Mouse (Mus musculus): ENCODE data around the gene Klhl3. TPM values are rescaled to one million over a fixed set of nuclear protein-coding genes. Genes with fewer than 3 reads are reported as not detected.

The Klhl3 gene
- polyA plus RNA-seq, 1 experiment from 2014 or later = 3.2 TPM

GRCm38 (mm10) chr13:58011526-58011925, 101.9 kb downstream of the Klhl3 start:
- Histone ChIP-seq H3K4me1 (no peaks in the 10 kb centered on the region; the same call in 1 of the 2 replicates), H3K36me3 (no peaks in the 10 kb centered on the region), H3K4me2 (no peak overlapping the region), H3K27me3 (replicated peaks) (no peaks in the 10 kb centered on the region), H3K9me3 (no peaks in the 10 kb centered on the region), H3K27ac (no peak overlapping the region), H3K4me3 (replicated peaks) (no peak overlapping the region), H3K9ac (no peak overlapping the region)
- no peak for ATAC-seq (ENCODE audit: insufficient read depth, low FRiP score, low read depth)
- WGBS = 65% methylated on average over 2 of the region's 2 CpGs

GRCm38 (mm10) chr13:58010416-58010815, 103.0 kb downstream of the Klhl3 start:
- Histone ChIP-seq H3K4me1 (no peaks in the 10 kb centered on the region; the same call in 1 of the 2 replicates), H3K4me2 (no peak overlapping the region), H3K9ac (no peak overlapping the region), H3K4me3 (replicated peaks) (no peak overlapping the region), H3K9me3 (no peaks in the 10 kb centered on the region), H3K27ac (no peak overlapping the region), H3K36me3 (no peaks in the 10 kb centered on the region), H3K27me3 (replicated peaks) (no peaks in the 10 kb centered on the region)
- WGBS = 87% methylated on average over 7 of the region's 7 CpGs
- no peak for ATAC-seq (ENCODE audit: insufficient read depth, low FRiP score, low read depth)

GRCm38 (mm10) chr13:58009275-58009674, 104.1 kb downstream of the Klhl3 start:
- Histone ChIP-seq H3K36me3 (no peaks in the 10 kb centered on the region), H3K4me1 (no peaks in the 10 kb centered on the region; the same call in 1 of the 2 replicates), H3K27me3 (replicated peaks) (no peaks in the 10 kb centered on the region), H3K9me3 (no peaks in the 10 kb centered on the region), H3K4me2 (no peak overlapping the region), H3K4me3 (replicated peaks) (no peak overlapping the region), H3K27ac (no peak overlapping the region), H3K9ac (no peak overlapping the region)
- 78% methylated on average over 13 of the region's 13 CpGs for WGBS
- no peak for ATAC-seq (ENCODE audit: insufficient read depth, low FRiP score, low read depth)

DNA sequence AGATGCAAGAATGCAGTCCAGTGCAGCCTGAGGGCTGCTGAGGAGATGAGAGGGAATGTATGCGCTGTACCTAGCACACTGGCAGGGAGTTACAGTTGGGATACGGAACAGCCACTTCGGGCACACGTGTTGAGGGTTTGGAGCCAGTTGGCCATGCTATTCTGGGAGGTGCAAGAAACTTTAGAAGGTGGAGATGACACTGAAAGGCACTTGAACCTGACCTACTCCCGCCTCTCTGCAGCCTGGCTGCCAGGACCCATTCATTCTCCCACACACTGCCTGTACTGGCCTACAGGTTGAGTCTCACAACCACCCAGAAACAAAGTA, 105.4 kb downstream of the Klhl3 start:
- Histone ChIP-seq H3K4me3 (replicated peaks) (no peak overlapping the region), H3K9me3 (no peaks in the 10 kb centered on the region), H3K4me1 (no peaks in the 10 kb centered on the region; the same call in 1 of the 2 replicates), H3K27ac (0 out of 2 replicates have a peak overlapping the region, but pooled peaks have one; percentile 22), H3K36me3 (no peaks in the 10 kb centered on the region), H3K9ac (no peak overlapping the region), H3K27me3 (replicated peaks) (no peaks in the 10 kb centered on the region), H3K4me2 (no peak overlapping the region)
- no peak for ATAC-seq (ENCODE audit: insufficient read depth, low FRiP score, low read depth)
- WGBS = 85% methylated on average over 5 of the region's 5 CpGs

GRCm38 (mm10) chr13:58007256-58008037, 105.9 kb downstream of the Klhl3 start:
- 0 out of 2 replicates have a peak overlapping the region, but pooled peaks have one; percentile 22 for H3K27ac ChIP-seq
- H3K9ac ChIP-seq = no peak overlapping the region
- 0 out of 2 replicates have a peak overlapping the region, but pooled peaks have one; percentile 23 for H3K4me2 ChIP-seq
- no peak overlapping the region for H3K4me3 ChIP-seq (replicated peaks)
- 39% methylated on average over 16 of the region's 16 CpGs for whole genome bisulfite sequencing
- ATAC-seq (ENCODE audit: insufficient read depth, low FRiP score, low read depth) = no peak
- H3K4me1 ChIP-seq = no peaks in the 10 kb centered on the region; the same call in 1 of the 2 replicates
- H3K36me3 ChIP-seq = no peaks in the 10 kb centered on the region
- H3K9me3 ChIP-seq = no peaks in the 10 kb centered on the region
- no peaks in the 10 kb centered on the region for H3K27me3 ChIP-seq (replicated peaks)

DNA sequence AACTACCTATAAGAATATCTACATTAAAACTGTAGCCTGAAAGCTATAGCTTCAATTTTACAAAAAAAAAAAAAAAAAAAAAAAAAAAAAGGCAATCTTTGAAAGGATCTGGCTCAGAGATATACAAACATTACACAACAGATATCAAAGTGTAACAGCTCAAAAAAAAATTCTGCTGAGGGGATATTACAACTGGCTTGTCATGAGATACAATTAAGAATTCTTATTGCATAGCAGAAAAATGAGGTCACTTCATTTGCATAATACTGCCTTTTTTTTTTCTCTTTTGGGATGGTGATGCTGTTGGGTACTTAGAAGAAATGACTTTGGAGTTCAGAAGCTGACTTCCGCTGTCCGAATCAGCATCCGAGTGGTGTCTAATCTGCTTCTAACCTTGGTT, 111.6 kb downstream of the Klhl3 start:
- 89% methylated on average over 3 of the region's 3 CpGs for WGBS
- Histone ChIP-seq H3K4me3 (replicated peaks) (no peak overlapping the region), H3K9ac (no peak overlapping the region), H3K4me2 (no peak overlapping the region), H3K27me3 (replicated peaks) (no peaks in the 10 kb centered on the region), H3K4me1 (no peaks in the 10 kb centered on the region; the same call in 1 of the 2 replicates), H3K27ac (no peak overlapping the region), H3K36me3 (no peaks in the 10 kb centered on the region), H3K9me3 (no peaks in the 10 kb centered on the region)
- no peak for ATAC-seq (ENCODE audit: insufficient read depth, low FRiP score, low read depth)

- no peak overlapping the region for H3K27ac ChIP-seq
- WGBS = 32% methylated on average over 11 of the region's 11 CpGs
- no peak for ATAC-seq (ENCODE audit: insufficient read depth, low FRiP score, low read depth)
- H3K4me1 ChIP-seq = no peaks in the 10 kb centered on the region
- no peaks in the 10 kb centered on the region for H3K36me3 ChIP-seq
- H3K4me3 ChIP-seq (replicated peaks) = no peak overlapping the region
- H3K9me3 ChIP-seq = no peaks in the 10 kb centered on the region
- no peak overlapping the region for H3K9ac ChIP-seq
- H3K27me3 ChIP-seq (replicated peaks) = no peaks in the 10 kb centered on the region
- no peak overlapping the region for H3K4me2 ChIP-seq
Measured at GRCm38 (mm10) chr13:57996536-57996935, 116.9 kb downstream of the Klhl3 start.

GRCm38 (mm10) chr13:57995864-57996263, 117.5 kb downstream of the Klhl3 start:
- Histone ChIP-seq H3K4me2 (no peak overlapping the region), H3K27ac (no peak overlapping the region), H3K36me3 (no peaks in the 10 kb centered on the region), H3K4me1 (no peaks in the 10 kb centered on the region), H3K9ac (no peak overlapping the region), H3K27me3 (replicated peaks) (no peaks in the 10 kb centered on the region), H3K4me3 (replicated peaks) (no peak overlapping the region), H3K9me3 (no peaks in the 10 kb centered on the region)
- ATAC-seq (ENCODE audit: insufficient read depth, low FRiP score, low read depth) = no peak
- 18% methylated on average over 13 of the region's 13 CpGs for WGBS

GRCm38 (mm10) chr13:57984637-57985036, 128.8 kb downstream of the Klhl3 start:
- Histone ChIP-seq H3K27ac (no peak overlapping the region), H3K4me1 (peaks cover 10% of the 10 kb centered on the region; the same call in 1 of the 2 replicates), H3K9me3 (no peaks in the 10 kb centered on the region), H3K36me3 (no peaks in the 10 kb centered on the region), H3K4me2 (no peak overlapping the region), H3K27me3 (replicated peaks) (no peaks in the 10 kb centered on the region), H3K4me3 (replicated peaks) (no peak overlapping the region), H3K9ac (no peak overlapping the region)
- ATAC-seq (ENCODE audit: insufficient read depth, low FRiP score, low read depth) = no peak
- WGBS = 70% methylated on average over 10 of the region's 10 CpGs

GRCm38 (mm10) chr13:57984163-57984562, 129.2 kb downstream of the Klhl3 start:
- ATAC-seq (ENCODE audit: insufficient read depth, low FRiP score, low read depth) = 0 out of 2 replicates have a peak, but pooled peaks have one; percentile 14
- Histone ChIP-seq H3K36me3 (no peaks in the 10 kb centered on the region), H3K27ac (no peak overlapping the region), H3K4me2 (no peak overlapping the region), H3K9me3 (no peaks in the 10 kb centered on the region), H3K4me1 (peaks cover 10% of the 10 kb centered on the region; the same call in 1 of the 2 replicates), H3K9ac (no peak overlapping the region), H3K27me3 (replicated peaks) (no peaks in the 10 kb centered on the region), H3K4me3 (replicated peaks) (no peak overlapping the region)
- 49% methylated on average over 8 of the region's 8 CpGs for WGBS

DNA sequence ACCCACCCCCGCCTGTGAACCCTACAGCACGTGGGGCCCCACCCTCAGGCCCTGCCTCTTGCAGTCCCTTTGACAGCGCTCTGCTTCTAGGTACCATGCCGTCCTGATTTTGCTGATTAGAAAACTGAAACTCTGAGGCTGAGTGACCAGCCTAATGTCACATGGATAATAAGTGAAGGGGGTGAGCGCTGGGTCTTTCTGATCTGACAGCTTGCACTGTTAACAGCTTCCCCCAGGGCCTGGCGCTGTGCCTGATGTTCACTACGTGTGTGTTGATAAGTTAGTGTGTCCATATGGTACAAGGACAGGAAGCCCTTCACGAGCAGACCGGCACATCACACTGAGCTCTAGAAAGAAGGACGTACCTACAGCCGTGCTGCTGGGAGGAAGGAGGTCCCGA, 130.1 kb downstream of the Klhl3 start:
- peak; percentile 76; the same call in 1 of the 2 replicates for ATAC-seq (ENCODE audit: insufficient read depth, low FRiP score, low read depth)
- Histone ChIP-seq H3K4me1 (peaks cover 10% of the 10 kb centered on the region; the same call in 1 of the 2 replicates), H3K27ac (no peak overlapping the region), H3K4me3 (replicated peaks) (no peak overlapping the region), H3K36me3 (no peaks in the 10 kb centered on the region), H3K27me3 (replicated peaks) (no peaks in the 10 kb centered on the region), H3K9me3 (no peaks in the 10 kb centered on the region), H3K4me2 (no peak overlapping the region), H3K9ac (no peak overlapping the region)
- WGBS = 31% methylated on average over 12 of the region's 12 CpGs

- Histone ChIP-seq H3K27ac (no peak overlapping the region), H3K9ac (no peak overlapping the region), H3K36me3 (no peaks in the 10 kb centered on the region), H3K4me2 (no peak overlapping the region), H3K9me3 (no peaks in the 10 kb centered on the region), H3K4me3 (replicated peaks) (no peak overlapping the region), H3K4me1 (peaks cover 10% of the 10 kb centered on the region; the same call in 1 of the 2 replicates), H3K27me3 (replicated peaks) (no peaks in the 10 kb centered on the region)
- ATAC-seq (ENCODE audit: insufficient read depth, low FRiP score, low read depth) = no peak
- 52% methylated on average over 11 of the region's 11 CpGs for WGBS
Measured at GRCm38 (mm10) chr13:57982904-57983303, 130.5 kb downstream of the Klhl3 start.

Data from stomach, embryonic 15.5 days (tissue).